14 mouse cellular contexts compared by ENCODE assay signal in genomic region chr2:169958736-169959573, GRCm38 (mm10).
DNase-seq lines count a peak whose midpoint lies in the region; ATAC-seq and TF ChIP-seq lines count a peak whose summit lies in the region.
"Had no signal": no experiment of that assay in that cellular context is flagged by ENCODE, and none has a peak within 500 bp of the region (broad histone marks: within the 10 kb centered on the region; RNA-seq: fewer than 3 reads in every experiment).

No protein-coding gene starts in this region.

- H3K36me3 ChIP-seq in heart, adult 2 months (ENCODE audit: control insufficient read depth, insufficient read depth, low read length), result no peaks in the 10 kb centered on the region
- H3K36me3 ChIP-seq in heart, embryonic 12.5 days, result no peaks in the 10 kb centered on the region
- no peaks in the 10 kb centered on the region for H3K36me3 ChIP-seq in midbrain, embryonic 14.5 days (ENCODE audit: control insufficient read depth, insufficient read depth, low read length)
- H3K36me3 ChIP-seq in midbrain, embryonic 16.5 days (ENCODE audit: control insufficient read depth, insufficient read depth, low read length), result no peaks in the 10 kb centered on the region
- no peaks in the 10 kb centered on the region for H3K36me3 ChIP-seq in limb, embryonic 10.5 days
- H3K36me3 ChIP-seq: embryonic facial prominence, embryonic 15.5 days had no signal

- intact Hi-C loops in heart, adult 2 months (cut with DNase I), result no loop called here

- H3K79me2 ChIP-seq in heart, adult 2 months (replicated peaks; ENCODE audit: control insufficient read depth, insufficient read depth, low read length), result no peaks in the 10 kb centered on the region

- 38% methylated on average over 17 of the region's 17 CpGs for WGBS in heart, adult 2 months
- WGBS in heart, embryonic 12.5 days, result 33% methylated on average over 17 of the region's 17 CpGs
- 36% methylated on average over 17 of the region's 17 CpGs for WGBS in midbrain, embryonic 14.5 days
- WGBS in midbrain, embryonic 16.5 days, result 33% methylated on average over 17 of the region's 17 CpGs
- WGBS in limb, embryonic 10.5 days, result 42% methylated on average over 17 of the region's 17 CpGs

- H3K27me3 ChIP-seq in heart, adult 2 months (ENCODE audit: control insufficient read depth, insufficient read depth, low read length), result no peaks in the 10 kb centered on the region
- H3K27me3 ChIP-seq in heart, embryonic 12.5 days (replicated peaks), result peaks cover 4% of the 10 kb centered on the region; the same call in 1 of the 2 replicates
- no peaks in the 10 kb centered on the region for H3K27me3 ChIP-seq in midbrain, embryonic 14.5 days (ENCODE audit: control insufficient read depth, insufficient read depth, low read length)
- no peaks in the 10 kb centered on the region for H3K27me3 ChIP-seq in midbrain, embryonic 16.5 days (ENCODE audit: control insufficient read depth, insufficient read depth, low read depth, low read length)
- 0 out of 2 replicates have a peak, but pooled peaks cover 7% of the 10 kb centered on the region for H3K27me3 ChIP-seq in limb, embryonic 10.5 days (ENCODE audit: low read depth, poor library complexity, severe bottlenecking)
- H3K27me3 ChIP-seq: CH12.LX; embryonic facial prominence, embryonic 15.5 days; megakaryocyte, embryonic 14.5 days had no signal

- H3K4me2 ChIP-seq in heart, embryonic 12.5 days, result no peak overlapping the region
- no peak overlapping the region for H3K4me2 ChIP-seq in midbrain, embryonic 14.5 days (ENCODE audit: low read length)
- H3K4me2 ChIP-seq in midbrain, embryonic 16.5 days (ENCODE audit: low read length), result no peak overlapping the region
- H3K4me2 ChIP-seq: embryonic facial prominence, embryonic 15.5 days had no signal

- H3K9ac ChIP-seq in heart, adult 2 months (ENCODE audit: low read depth, low read length), result no peak overlapping the region
- no peak overlapping the region for H3K9ac ChIP-seq in heart, embryonic 12.5 days
- H3K9ac ChIP-seq in midbrain, embryonic 14.5 days (replicated peaks; ENCODE audit: low read length), result no peak overlapping the region
- H3K9ac ChIP-seq in midbrain, embryonic 16.5 days (ENCODE audit: low read depth, low read length), result no peak overlapping the region
- H3K9ac ChIP-seq: embryonic facial prominence, embryonic 15.5 days had no signal

- no peak overlapping the region for H3K27ac ChIP-seq in heart, adult 2 months
- H3K27ac ChIP-seq in heart, embryonic 12.5 days (ENCODE audit: poor library complexity, severe bottlenecking), result no peak overlapping the region
- H3K27ac ChIP-seq in midbrain, embryonic 14.5 days (replicated peaks; ENCODE audit: low read depth, low read length), result no peak overlapping the region
- H3K27ac ChIP-seq in midbrain, embryonic 16.5 days (ENCODE audit: low read length), result no peak overlapping the region
- H3K27ac ChIP-seq in limb, embryonic 10.5 days, result no peak overlapping the region
- H3K27ac ChIP-seq: embryonic facial prominence, embryonic 15.5 days had no signal

- TF ChIP-seq CTCF in heart, adult 2 months (IDR thresholded peaks at IDR 0.05), result peak; percentile 25

- ATAC-seq in heart, embryonic 12.5 days (ENCODE audit: insufficient number of reproducible peaks, low FRiP score), result no peak
- no peak for ATAC-seq in midbrain, embryonic 14.5 days (ENCODE audit: low FRiP score, low TSS enrichment)
- ATAC-seq in midbrain, embryonic 16.5 days, result no peak
- ATAC-seq in megakaryocyte progenitor cell, adult 5-6 weeks (replicated peaks; ENCODE audit: poor library complexity), result peak; percentile 44

- no peaks in the 10 kb centered on the region; the same call in 1 of the 2 replicates for H3K9me3 ChIP-seq in heart, embryonic 12.5 days (replicated peaks)
- H3K9me3 ChIP-seq in midbrain, embryonic 14.5 days (ENCODE audit: control insufficient read depth, low read length), result no peaks in the 10 kb centered on the region
- no peaks in the 10 kb centered on the region for H3K9me3 ChIP-seq in midbrain, embryonic 16.5 days (replicated peaks; ENCODE audit: control insufficient read depth, low read length, poor library complexity, severe bottlenecking)
- H3K9me3 ChIP-seq in limb, embryonic 10.5 days (replicated peaks), result no peaks in the 10 kb centered on the region
- H3K9me3 ChIP-seq: embryonic facial prominence, embryonic 15.5 days had no signal

- TF ChIP-seq EP300 in heart, adult 2 months (IDR thresholded peaks at IDR 0.05; ENCODE audit: insufficient read depth, low read depth, low read length), result no peak

- H3K4me3 ChIP-seq in heart, adult 2 months, result no peak overlapping the region
- H3K4me3 ChIP-seq in heart, embryonic 12.5 days, result no peak overlapping the region
- H3K4me3 ChIP-seq in midbrain, embryonic 14.5 days (replicated peaks; ENCODE audit: low read depth, low read length), result no peak overlapping the region
- H3K4me3 ChIP-seq in midbrain, embryonic 16.5 days (ENCODE audit: low read depth, low read length), result no peak overlapping the region
- H3K4me3 ChIP-seq in limb, embryonic 10.5 days, result no peak overlapping the region
- H3K4me3 ChIP-seq: embryonic facial prominence, embryonic 15.5 days; megakaryocyte, embryonic 14.5 days had no signal

- TF ChIP-seq POLR2A in heart, adult 2 months (IDR thresholded peaks at IDR 0.05; ENCODE audit: insufficient read depth, low read depth, low read length), result no peak

- DNase-seq in heart, adult 2 months, result no peak
- peak; percentile 63 for DNase-seq in midbrain, embryonic 14.5 days
- DNase-seq in c-Kit-positive CD71-negative TER-119-negative erythroid progenitor cells, embryonic 14.5 days (ENCODE audit: low read depth), result peak; percentile 8
- DNase-seq in limb, embryonic 10.5 days (ENCODE audit: low spot score), result no peak
- no peak for DNase-seq in yolk sac, embryonic 10.5 days (ENCODE audit: low spot score)
- DNase-seq: adrenal gland, postnatal 36 days; heart, adult 18-20 months; kidney, postnatal 14 days had no signal

- H3K4me1 ChIP-seq in heart, adult 2 months (ENCODE audit: control insufficient read depth, insufficient read depth, low read length), result peaks cover 3% of the 10 kb centered on the region; the same call in 1 of the 2 replicates
- H3K4me1 ChIP-seq in heart, embryonic 12.5 days (replicated peaks), result 0 out of 2 replicates have a peak, but pooled peaks cover 5% of the 10 kb centered on the region
- H3K4me1 ChIP-seq in midbrain, embryonic 14.5 days (ENCODE audit: control insufficient read depth, insufficient read depth, low read length), result peaks cover 32% of the 10 kb centered on the region; the same call in 1 of the 2 replicates
- peaks cover 10% of the 10 kb centered on the region for H3K4me1 ChIP-seq in midbrain, embryonic 16.5 days (ENCODE audit: control insufficient read depth, insufficient read depth, low read length)
- peaks cover 21% of the 10 kb centered on the region for H3K4me1 ChIP-seq in limb, embryonic 10.5 days
- H3K4me1 ChIP-seq: megakaryocyte, embryonic 14.5 days had no signal

Comparison
In these comparisons a context has a peak if more than half of its experiments do, and no peak if none do; other contexts are left out.
1. DNase-seq: peak in midbrain, embryonic 14.5 days (single experiment) and c-Kit-positive CD71-negative TER-119-negative erythroid progenitor cells, embryonic 14.5 days (single experiment); none in heart, adult 2 months (0 of 2), limb, embryonic 10.5 days (single experiment) and yolk sac, embryonic 10.5 days (single experiment).